Mouse (Mus musculus) cerebellum, adult (tissue): Measurements from ENCODE around the gene Cracr2b.
"Not testable (repeated sequence)": the region's sequence is repeated elsewhere in the genome, so short reads cannot be mapped to it uniquely, and the experiment has no call there.

Experiments
- ATAC-seq: cut with Nextera tagmentation; 2 replicates; pipeline ENCODE4 v1.9.2; 2017; ENCODE audit warnings: mild to moderate bottlenecking, moderate library complexity, mixed read lengths; ENCODE audit not compliant: insufficient number of reproducible peaks, low FRiP score, low TSS enrichment

Cracr2b gene

DNA sequence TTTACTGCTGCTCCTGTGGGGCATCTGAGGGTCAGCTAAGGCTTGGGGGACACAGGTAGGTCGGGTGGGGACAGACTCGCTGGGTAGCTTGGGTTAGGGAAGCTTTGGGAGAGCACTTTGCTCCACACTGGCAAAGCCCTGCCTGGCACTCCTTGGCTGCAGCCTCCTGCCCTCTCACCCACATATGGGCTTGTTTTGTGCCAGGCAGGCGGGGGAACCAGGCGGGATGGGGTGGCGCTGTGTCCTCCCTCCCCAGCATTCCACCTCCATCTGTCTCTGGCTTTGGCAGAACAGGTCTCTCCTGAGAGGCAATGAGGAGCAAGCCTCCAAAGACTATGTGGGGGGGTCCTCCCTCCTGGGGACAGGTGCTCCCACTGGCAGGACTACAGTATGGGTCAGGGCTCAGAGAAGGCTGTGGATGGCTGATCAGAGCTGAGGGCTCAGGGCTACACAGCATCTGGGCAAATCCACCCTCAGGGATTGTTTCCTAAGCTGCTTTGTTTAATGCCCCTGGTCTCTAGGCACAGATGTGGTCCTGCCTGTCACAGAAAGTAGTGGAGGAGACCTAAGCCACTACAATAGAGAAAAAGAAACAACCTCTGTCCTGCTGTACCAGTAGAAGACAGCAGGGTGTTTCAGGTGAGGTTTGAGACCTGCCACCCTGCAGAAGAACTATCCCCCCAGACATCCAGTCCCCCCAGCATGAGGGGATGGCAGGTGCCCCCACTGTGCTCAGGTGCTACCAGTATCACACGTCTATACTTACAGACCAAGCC is 28.0 kb upstream of the Cracr2b start:
- ATAC-seq, result peak; percentile 29; the same call in 1 of the 2 replicates

DNA sequence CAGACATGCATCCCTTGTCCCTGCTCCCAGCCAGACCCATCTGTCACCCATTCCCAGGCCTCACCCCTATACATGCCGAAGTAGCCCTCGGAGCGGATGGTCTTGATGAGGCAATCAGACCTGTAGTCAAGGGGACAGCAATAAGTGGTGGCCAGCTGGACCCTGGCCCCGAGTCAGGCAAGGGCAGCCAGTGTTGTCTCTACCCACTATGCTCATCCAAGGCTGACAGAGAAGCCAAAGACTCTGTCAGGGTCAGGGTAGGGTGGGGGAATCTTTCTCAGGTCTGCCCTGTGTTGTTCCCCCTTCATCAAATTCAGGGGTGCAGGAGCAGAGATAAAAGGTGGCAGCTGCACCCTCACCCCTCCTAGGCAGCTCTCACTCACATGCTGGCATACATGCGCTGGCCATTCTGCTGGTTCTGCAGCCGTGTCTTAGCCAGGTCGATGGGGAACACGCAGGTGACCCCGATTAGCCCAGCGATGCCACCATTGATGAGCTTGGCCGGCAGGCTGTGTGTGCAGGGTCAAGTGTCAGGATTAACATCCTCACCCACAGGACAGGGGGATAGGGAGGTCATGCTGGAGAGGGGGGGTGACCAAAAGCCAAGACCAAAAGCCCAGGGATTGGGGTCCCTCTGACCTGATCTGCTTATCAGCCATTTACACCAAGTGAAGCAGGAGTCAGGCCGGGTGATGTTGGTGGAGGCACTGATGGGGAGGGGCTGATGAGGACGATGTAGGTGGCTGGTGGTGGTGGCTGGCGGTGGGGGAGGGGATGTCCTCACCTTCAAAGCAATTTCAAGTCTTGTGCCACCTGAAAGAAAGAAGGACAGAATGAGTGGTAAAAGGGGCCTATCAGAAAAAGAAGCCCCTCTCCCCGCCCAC is 27.1 kb upstream of the Cracr2b start:
- ATAC-seq, result no peak

DNA sequence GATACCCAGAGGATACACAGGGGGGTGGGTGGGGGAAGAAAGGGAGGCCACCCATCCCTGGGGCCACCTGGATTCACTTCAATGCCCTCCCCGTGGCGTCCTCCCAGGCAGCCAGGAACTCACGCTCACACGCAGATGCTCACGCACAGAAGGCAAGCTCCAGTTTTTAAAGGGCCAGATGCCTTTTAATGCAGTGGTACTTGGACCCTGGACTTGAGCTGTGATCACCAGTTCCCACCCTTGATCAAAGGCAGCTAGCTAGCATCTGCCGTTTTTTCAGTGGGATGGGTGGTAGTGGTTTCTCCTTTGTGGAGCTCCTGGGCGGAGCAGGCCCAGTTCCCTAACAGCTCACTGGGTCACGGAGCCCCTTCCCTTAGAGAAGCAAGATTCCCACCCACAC is 26.4 kb upstream of the Cracr2b start:
- no peak for ATAC-seq

DNA sequence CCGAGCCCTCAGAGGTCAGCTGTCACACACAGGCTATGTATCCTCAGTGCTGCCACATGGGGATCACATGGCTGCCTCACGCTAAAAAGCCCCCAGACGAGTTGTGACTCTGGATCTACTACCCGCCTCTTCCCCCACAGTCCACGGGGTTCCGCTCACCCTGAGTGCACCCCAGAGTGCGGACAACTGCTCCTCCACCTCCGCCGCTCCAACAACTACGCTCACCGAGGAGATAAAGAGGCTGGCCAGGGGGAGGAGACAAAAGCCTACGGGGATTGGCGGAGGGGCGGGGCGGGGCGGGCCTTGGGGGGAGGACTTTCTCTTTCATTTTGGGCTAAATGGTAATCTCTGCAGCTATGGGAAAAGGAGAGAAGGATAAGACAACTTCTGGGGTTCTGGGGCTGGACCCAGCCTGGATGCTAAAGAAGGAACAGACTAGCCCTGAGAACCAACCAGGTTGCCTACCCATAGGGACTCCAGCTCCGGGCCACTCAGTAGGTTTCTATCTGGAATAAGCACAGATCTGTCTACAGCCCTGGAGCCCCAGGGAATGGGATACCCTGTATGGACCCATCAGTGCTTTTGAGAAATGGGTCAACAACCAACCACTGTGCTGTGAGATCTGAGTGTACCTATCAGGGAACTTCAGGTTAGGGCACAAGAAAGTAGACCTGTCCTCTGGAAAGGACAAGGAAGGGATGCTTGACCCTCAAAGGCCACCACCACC is 25.6 kb upstream of the Cracr2b start:
- ATAC-seq, result no peak

DNA sequence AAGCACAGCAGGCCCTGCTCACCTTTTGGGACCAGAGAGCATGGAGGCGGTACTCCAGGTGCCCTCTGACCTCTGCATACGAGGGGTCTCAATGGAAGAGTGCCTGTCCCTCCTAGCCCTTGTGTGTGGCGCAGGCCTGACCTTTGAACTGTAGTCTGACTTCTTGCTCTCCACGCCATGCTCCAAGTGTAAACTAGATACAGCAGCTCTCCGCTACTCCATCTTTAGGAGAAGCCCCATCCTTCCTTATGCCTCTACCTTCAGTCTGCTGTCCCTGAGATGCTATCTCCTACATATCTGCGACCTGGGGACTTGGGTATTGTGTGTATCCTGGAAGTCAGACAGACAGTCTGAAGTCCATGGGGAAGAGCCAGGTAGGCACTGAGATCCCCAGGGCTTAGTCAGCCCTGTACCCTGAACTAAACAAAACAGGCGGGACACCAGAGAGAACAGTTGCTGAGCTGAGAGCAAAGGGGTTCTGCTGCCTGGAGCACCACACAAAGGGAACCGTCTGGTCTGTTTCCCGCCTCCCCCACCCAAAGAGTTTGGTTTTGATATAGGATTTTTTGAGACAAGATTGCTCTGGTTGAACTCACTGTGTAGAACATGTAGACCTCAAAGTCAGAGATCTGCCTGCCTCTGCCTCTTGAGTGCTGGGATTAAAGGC is 24.9 kb upstream of the Cracr2b start:
- ATAC-seq, result no peak

DNA sequence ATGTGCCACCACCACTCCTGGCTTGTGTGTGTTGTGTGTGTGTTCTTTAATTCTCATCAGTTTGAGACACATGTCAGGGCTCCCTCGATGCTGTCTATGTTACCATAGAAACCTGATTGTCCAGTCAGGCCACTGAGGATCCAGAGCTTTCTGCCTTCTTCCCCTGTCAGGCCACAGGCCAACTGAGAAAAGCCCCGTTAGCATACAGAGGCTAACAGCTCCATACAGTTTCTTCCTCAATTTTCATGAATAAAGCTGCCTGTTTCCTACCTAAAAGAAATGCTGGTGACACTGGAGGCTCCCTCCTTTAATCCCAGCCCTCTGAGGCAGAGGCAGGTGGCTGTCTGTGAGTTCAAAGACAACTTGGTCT is 24.4 kb upstream of the Cracr2b start:
- no peak for ATAC-seq

DNA sequence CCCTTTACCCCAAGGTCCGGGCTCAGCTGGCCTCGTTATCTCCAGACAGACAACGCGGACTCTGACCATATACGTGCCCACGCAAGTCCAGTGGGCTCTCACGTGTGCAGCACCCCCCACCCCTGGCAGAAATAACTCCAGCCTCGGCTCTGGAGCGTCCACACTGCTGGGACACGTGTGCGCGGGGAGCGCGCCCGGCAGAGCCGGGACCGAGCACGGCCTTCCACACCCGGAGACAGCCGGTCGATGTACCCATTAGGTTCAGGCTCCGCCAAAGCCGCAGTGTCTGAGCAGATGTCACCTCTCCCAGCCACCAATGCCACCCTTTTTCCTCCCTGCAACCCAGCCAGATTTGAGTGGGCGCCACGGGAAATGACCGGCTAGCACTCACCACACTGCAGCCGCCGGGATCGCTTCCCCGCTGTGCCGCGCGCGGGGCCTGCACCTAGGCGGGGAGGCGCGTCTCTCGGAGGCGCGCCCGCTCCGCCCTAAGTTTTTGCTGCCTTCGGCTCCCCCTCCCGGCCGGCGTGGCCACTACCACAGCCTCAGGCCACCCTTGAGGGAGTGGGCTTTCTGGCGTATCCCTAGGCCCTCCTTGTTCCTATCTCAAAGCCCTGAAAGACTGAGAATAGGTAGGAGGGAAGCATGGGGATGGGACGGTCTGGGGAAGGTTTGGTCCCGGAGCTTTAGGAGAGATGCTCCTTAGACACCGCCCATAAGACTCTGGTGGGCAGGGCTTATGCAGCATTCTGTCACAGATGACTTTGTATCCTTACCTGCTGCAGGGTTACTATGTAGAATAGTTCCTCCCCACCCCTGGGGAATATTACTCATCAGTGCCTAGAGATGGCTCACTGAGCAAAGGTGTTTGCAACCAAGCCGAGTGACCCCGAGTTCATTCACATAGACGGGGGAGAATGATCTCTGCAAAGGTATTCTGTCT is 23.4 kb upstream of the Cracr2b start, which contains the start of gene Slc25a22:
Gene Slc25a22 (minus strand): TSS at position 715 of the 943 bp plus-strand sequence.
- peak; percentile 18; the same call in 1 of the 2 replicates for ATAC-seq

DNA sequence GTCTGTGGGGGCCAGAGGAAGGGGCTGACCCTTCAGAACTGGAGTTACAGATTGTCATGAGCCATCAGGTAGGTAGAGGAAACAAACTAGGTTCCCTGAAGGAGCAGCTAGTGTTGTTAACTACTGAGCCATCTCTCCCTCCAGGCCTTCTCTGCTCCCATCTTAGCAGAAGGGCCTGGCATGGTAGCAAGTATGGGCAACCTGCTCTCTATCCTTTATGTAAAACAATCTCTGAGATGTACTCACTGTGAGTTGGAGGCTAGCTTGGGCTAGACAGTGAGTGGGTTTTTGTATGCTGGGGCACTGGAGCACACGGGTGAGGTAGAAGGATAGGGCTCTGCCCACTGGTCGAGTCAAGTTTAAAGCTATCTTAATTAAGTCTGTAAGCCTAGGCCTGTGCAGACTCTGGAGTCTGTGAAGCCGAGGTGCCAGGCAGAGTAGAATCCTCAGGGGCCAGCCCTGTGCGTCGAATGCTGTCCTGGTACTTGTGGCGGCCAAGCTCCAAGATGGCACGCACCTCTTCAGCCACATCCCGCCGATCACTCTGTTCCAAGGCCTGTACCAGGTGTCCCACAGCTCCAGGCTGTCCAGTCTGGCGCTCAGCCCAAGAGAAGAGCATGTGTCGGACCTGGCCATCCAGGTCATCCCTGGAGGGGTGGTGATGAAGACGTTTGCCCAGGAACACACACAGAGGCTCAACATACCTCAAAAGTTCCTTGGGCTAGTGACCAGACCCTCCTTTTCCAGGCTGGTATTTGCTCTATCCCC is 22.5 kb upstream of the Cracr2b start:
- ATAC-seq, result peak; percentile 15; the same call in 1 of the 2 replicates

DNA sequence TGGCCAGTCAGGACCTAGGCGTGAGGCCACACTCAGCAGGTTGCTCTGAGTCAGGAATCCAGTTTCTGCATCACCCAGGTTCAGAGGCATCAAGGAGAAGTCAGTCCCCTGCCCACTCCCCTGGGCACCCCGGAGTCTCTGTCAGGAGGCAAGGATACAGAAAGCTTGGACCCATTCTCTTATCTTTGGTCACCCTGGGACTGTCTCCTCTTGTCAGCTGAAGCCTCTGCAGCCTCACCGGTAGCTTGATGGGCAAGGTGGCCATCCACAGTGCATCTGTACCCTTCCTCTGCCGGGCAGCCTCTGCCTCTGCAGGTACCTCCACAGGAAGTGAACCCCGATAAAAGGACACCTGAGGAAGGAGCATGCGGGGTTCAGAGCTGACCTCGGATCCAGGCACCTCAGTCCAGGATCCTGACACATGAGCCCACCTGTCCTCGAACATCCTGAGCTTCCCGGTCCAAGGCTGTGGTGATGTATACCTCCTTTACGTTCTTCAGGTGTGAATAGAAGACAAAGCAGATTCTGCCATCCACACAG is 21.7 kb upstream of the Cracr2b start:
- ATAC-seq, result no peak

DNA sequence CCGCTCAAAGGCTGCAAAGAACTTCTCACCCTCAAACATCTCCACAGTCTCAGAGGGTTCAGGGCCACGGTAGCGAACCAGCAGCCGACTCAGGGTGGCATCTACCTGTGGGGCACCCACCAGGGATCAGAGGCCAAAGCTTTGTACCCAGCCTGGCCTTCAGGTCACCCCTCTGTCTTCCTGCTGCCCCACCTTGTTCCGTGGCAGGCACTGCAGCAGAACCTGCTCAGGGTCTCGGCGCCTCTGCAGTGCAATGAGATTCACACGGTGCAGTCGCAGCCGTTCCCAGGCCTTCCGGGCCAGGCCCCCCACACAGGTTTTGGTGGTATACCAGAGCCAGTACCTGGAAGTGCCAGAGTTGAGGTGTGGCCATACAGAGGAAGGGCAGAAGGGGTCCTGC is 21.1 kb upstream of the Cracr2b start:
- no peak for ATAC-seq

DNA sequence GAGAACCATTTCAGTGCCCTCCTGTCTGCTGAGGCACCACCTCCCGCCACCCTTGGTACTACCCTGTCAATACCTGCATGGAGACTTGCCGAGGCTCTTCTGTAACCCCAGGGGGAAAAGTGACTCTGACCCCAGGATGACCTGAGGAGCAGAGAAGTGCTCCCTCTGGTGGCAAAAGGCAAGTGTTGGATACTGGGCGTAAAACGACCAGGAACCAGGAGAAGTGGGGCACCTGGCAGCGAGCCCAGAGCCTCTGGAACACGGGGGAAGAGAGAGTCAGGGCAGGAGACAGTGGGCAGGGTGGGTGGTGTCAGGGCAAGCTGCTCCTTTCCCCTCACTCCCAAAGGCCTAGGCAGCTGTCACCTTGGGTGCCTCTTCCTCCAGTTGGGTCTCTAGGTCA is 20.3 kb upstream of the Cracr2b start:
- ATAC-seq, result no peak

DNA sequence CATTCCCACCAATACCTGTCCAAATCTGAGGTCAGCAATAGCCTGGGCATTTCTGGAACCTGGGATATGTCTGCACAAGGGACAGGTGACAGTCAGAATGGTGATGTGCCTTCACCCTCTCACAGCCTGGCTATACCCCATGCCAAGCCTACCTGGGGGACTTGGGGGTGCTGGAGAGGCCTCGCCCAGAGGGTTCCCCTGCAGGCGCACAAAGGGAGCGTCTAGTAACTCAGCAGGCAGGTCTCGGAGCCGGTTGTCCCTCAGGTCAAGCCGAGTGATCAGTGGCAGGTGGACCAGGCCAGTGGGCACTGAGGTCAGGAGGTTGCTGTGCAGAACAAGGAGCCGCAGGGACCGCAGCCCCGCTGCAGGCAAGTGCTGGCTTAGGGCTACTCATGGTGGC is 19.4 kb upstream of the Cracr2b start:
- no peak for ATAC-seq

DNA sequence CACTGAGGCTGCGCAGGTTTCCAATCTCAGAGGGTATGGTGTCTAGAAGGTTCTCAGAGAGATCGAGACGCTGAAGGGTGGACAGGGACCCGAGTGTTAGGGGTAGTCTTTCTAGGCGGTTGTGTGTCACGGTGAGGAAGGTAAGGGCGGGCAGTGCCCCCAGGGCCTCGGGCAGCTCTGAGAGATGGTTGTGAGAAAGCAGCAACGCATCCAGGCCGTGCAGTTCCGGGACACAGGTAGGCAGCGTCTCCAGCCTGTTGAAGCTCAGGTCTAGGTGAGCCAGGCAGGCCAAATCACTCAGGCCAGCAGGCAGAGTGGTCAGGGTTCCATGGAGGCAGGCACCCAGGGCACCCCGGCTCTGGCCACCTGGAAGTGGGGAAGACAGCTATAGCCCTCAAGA is 18.7 kb upstream of the Cracr2b start:
- ATAC-seq, result no peak

DNA sequence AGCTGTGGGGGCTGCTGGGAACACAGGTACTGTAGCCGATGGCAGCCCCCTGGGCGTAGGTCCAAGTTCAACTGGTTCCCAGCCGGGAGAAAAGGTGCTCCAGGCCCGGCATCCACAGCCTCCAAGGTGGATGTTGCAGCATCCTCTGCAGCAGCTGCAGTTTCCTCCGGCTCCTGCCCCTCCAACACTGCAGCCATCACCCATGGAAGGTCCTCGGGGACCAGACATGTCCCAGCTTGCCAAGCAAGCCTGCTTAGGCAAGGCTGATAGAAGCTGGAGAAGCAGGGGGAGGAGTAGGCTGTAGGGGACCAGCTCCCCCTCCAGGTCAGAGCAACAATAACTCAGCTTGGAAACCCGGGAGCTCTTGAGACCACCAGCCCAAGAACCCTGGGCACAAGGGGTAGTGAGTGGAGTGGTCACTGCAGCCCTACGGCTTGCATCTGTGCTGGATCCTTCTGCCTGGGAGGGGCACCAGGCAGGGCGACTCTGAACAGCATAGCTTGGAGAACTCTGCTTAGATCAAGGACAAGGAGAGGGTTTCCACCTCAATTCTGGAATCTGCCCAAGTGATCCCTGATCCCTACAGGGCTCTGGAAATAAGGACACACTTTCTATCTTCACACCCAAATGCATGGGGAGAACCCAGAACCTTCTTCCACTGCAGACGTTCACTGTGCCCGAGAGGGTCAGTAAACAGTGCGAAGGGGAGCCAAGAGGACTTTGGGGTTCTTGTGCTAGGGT is 17.6 kb upstream of the Cracr2b start:
- no peak for ATAC-seq

DNA sequence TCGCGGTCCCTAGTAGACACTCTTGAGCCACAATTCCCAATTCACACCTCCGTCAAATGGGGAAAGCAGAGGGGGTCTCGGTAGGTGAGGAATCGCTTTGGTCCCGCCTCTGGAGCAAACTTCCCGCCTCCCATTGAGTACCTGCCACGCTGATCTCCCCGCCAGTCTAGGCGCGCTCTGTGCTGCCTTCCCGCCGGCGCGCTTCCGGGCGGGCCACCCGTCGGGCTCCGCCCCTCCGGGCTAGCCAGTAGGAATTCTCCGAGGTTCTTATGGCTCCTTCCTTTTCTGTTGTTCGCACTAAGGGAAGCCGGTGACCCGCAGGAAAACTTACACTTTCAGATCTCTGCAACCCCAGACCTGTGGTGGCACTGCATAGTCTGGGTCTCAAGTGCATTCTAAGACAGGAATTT is 17.1 kb upstream of the Cracr2b start, which contains the start of gene Pidd1:
Gene Pidd1 (minus strand): TSS at position 198 of the 410 bp plus-strand sequence.
- no peak for ATAC-seq

DNA sequence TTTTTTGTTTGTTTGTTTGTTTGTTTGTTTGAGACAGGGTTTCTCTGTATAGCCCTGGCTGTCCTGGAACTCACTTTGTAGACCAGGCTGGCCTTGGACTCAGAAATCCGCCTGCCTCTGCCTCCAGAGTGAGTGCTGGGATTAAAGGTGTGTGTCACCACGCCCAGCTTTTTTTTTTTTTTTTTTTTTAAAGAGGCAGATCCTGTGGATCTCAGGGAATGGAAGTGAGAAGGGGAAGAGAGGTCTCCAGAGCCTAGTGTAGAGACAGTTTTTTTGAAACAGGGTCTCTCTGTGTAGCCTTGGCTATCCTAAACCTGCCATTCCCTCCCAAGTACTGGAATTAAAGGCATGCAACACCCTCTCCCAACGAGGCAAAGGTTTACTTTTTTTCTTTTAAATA is 14.5 kb upstream of the Cracr2b start:
- not testable (repeated sequence) for ATAC-seq
